Mouse (Mus musculus) embryonic facial prominence, embryonic 10.5 days (tissue): ENCODE data around the gene Ptgs1. TPM values are rescaled to one million over a fixed set of nuclear protein-coding genes. Genes with fewer than 3 reads are reported as not detected.
"Not testable (repeated sequence)": the region's sequence is repeated elsewhere in the genome, so short reads cannot be mapped to it uniquely, and the experiment has no call there.

ENCODE experiments used
- DNase-seq: peaks from one replicate; pipeline ENCODE4 v3.0.0-alpha.2; 2017; ENCODE audit warnings: low spot score
- H3K27ac ChIP-seq: fragments of 300-500 bp; sonication (generic); replicated peaks from 2 replicates; pipeline ENCODE4 v1.5.1; 2016; ENCODE audit warnings: mild to moderate bottlenecking
- H3K27me3 ChIP-seq: fragments of 300-500 bp; sonication (generic); replicated peaks from 2 replicates; pipeline ENCODE4 v1.6.1; 2016; ENCODE audit warnings: low read depth, mild to moderate bottlenecking; ENCODE audit not compliant: poor library complexity, severe bottlenecking
- H3K36me3 ChIP-seq: fragments of 300-500 bp; sonication (generic); replicated peaks from 2 replicates; pipeline ENCODE4 v1.6.1; 2016; ENCODE audit warnings: mild to moderate bottlenecking, moderate library complexity
- H3K4me1 ChIP-seq: fragments of 300-500 bp; sonication (generic); 2 replicates; pipeline ENCODE4 v1.6.1; 2016
- H3K4me3 ChIP-seq: fragments of 300-500 bp; sonication (generic); 2 replicates; pipeline ENCODE4 v1.5.1; 2016; ENCODE audit warnings: mild to moderate bottlenecking, moderate library complexity
- H3K9me3 ChIP-seq: fragments of 300-500 bp; sonication (generic); 2 replicates; pipeline ENCODE4 v1.6.1; 2016; ENCODE audit warnings: mild to moderate bottlenecking
- WGBS: fragments of 180-500 bp; shearing (Covaris S2); methylation state at CpG from one replicate; pipeline ENCODE4 v1.1.7; 2016; 5-methylcytosine and 5-hydroxymethylcytosine counted together
- polyA plus RNA-seq: library from polyadenylated mRNA; unstranded; fragments of >200 nt; fragmentation: Nextera tagmentation; extraction: Ambion mirVana; gene quantifications from 2 replicates; pipeline ENCODE4 v1.2.1, GENCODE M21; 2016

Gene Ptgs1
- polyA plus RNA-seq, result 3.2 and 4.8 TPM in 2 replicates

DNA sequence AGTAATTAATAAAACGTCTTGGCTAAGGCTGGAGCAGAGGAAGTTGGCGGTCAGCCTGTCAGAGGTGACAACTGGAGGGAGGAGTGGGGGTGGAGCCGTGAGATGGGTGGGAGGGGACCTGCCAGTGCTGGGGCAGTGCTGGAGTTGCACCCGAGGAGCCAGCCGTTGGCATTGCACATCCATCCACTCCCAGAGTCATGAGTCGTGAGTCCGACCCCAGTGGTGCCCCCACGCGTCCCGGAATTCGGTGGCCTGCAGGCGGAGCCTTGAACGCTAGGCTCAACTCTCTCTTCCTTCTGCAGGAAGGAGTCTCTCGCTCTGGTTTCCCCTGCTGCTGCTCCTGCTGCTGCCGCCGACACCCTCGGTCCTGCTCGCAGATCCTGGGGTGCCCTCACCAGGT is at the start of gene Ptgs1:
TSS of gene Ptgs1 (plus strand) at position 61 of the 400 bp plus-strand sequence.
- H3K36me3 ChIP-seq, result no peaks in the 10 kb centered on the region
- H3K27ac ChIP-seq, result peak within 1 kb of the TSS; percentile 24; the same call in 1 of the 2 replicates
- peaks cover 17% of the 10 kb centered on the region for H3K4me1 ChIP-seq
- peaks cover 43% of the 10 kb centered on the region for H3K27me3 ChIP-seq
- 2% methylated on average over 18 of the region's 18 CpGs for WGBS
- no peaks in the 10 kb centered on the region for H3K9me3 ChIP-seq
- peak within 1 kb of the TSS; percentile 60 for H3K4me3 ChIP-seq
- DNase-seq, result peak; percentile 41

GRCm38 (mm10) chr2:36181587-36182368 is 48.4 kb upstream of the Ptgs1 start:
- H3K27ac ChIP-seq, DNase-seq, H3K27me3 ChIP-seq, H3K4me1 ChIP-seq, H3K9me3 ChIP-seq, H3K4me3 ChIP-seq: not testable (repeated sequence)
- WGBS, result 89% methylated on average over 4 of the region's 4 CpGs
- H3K36me3 ChIP-seq, result peaks cover 24% of the 10 kb centered on the region

DNA sequence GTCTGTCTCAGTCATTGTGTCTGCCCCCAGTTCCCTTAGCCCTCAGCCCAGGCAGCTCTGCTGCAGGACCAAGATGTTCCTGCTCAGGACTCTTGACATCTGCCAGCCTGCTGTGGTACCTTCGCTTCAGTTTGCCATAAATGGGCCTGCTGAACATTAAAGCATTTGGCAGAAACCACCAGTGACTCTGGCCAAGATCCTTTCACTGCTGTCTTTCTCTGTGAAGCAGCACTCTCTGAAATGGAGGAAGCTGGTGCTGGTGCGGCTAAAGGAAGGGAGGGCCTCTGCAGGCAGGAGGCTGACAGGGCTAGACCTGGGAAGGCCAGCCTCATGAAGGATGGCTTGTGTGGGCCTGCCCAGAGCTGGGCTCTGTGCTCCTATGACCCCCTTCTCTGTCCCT is 46.9 kb upstream of the Ptgs1 start:
- no peak for DNase-seq
- no peak overlapping the region for H3K4me3 ChIP-seq
- H3K9me3 ChIP-seq, result no peaks in the 10 kb centered on the region
- no peaks in the 10 kb centered on the region for H3K27me3 ChIP-seq
- peaks cover 13% of the 10 kb centered on the region; the same call in 1 of the 2 replicates for H3K36me3 ChIP-seq
- H3K27ac ChIP-seq, result no peak overlapping the region; the same call in 1 of the 2 replicates
- peaks cover 7% of the 10 kb centered on the region for H3K4me1 ChIP-seq
- WGBS, result 68% methylated on average over 2 of the region's 2 CpGs

GRCm38 (mm10) chr2:36184192-36184591 is 46.0 kb upstream of the Ptgs1 start:
- no peak overlapping the region for H3K4me3 ChIP-seq
- no peaks in the 10 kb centered on the region for H3K27me3 ChIP-seq
- H3K9me3 ChIP-seq, result no peaks in the 10 kb centered on the region
- DNase-seq, result no peak
- peaks cover 10% of the 10 kb centered on the region; the same call in 1 of the 2 replicates for H3K36me3 ChIP-seq
- WGBS, result 96% methylated on average over 2 of the region's 2 CpGs
- H3K27ac ChIP-seq, result no peak overlapping the region
- peaks cover 7% of the 10 kb centered on the region for H3K4me1 ChIP-seq

- H3K4me3 ChIP-seq, result no peak overlapping the region
- H3K27me3 ChIP-seq, result no peaks in the 10 kb centered on the region
- H3K36me3 ChIP-seq, result peaks cover 4% of the 10 kb centered on the region; the same call in 1 of the 2 replicates
- peaks cover under 1% of the 10 kb centered on the region for H3K4me1 ChIP-seq
- WGBS, result 89% methylated on average over 6 of the region's 6 CpGs
- no peak for DNase-seq
- H3K9me3 ChIP-seq, result no peaks in the 10 kb centered on the region
- 0 out of 2 replicates have a peak overlapping the region, but pooled peaks have one; percentile 3 for H3K27ac ChIP-seq
These were observed 45.4 kb upstream of the Ptgs1 start for GRCm38 (mm10) chr2:36184876-36185275.

DNA sequence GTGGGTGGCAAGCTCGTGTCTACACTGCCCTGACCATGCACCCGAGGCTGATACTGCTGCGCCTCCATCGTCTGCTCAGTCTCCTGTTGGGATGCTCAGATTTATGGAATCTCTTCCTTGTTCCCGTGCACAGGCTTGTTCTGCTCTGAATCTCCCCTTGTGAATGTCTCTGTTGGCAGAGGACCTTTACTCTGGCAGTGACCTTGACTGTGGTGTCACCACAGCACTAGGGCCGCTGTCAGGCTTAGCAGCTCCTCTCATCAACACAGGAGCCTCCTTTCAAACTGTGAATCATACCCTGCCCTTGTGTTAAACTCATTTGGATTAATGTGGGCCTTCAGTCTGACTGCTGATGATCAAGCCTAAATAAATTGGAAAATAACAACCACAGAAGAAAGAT is 41.0 kb upstream of the Ptgs1 start:
- H3K36me3 ChIP-seq, H3K27ac ChIP-seq, H3K9me3 ChIP-seq, H3K4me3 ChIP-seq, H3K27me3 ChIP-seq, DNase-seq: not testable (repeated sequence)
- H3K4me1 ChIP-seq, result peaks cover 13% of the 10 kb centered on the region
- 90% methylated on average over 6 of the region's 6 CpGs for WGBS

DNA sequence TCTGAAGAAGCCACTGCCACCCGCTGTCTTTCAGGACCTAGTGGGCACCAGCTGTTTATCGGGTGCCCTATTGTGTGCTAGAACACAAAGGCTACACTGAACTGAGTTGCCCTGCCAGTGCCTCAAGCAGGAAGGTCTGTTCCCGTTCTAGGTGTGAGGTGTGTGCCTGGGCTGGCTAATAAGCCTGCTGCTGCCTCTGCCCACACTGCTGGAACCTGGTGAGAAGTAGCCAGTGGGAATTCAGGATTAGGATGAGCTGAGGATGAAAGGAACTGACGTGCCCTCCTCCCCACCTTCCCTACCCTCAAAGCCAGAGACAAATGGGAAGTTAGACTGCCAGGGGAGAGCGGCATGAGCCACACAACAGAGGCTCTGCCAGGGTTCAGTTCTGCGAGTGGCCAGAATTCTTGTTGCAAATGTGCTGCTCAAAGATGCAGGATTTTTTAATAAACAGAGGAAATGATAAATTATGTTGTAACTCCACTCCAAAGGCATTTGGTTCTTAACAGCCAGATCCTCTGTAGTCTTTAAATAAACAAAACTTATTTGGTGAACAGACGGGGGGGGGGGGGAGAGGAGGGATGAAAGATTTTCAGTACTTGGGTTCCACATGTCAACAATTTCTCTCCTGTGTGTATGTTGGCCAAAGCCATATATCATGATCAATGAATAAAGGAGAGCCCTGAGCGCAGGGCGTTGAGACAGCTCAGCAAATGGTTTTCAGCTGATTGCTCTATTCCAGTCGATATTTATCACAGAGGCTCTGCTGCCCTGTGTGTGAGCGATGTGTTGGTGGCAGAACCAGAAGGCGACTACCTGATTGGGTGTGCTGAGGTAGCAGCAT is 38.9 kb upstream of the Ptgs1 start:
- Histone ChIP-seq H3K36me3 (peaks cover 4% of the 10 kb centered on the region; the same call in 1 of the 2 replicates), H3K27me3 (peaks cover 10% of the 10 kb centered on the region), H3K9me3 (no peaks in the 10 kb centered on the region), H3K4me1 (peaks cover 13% of the 10 kb centered on the region), H3K4me3 (no peak overlapping the region), H3K27ac (peak overlapping the region; percentile 30; the same call in 1 of the 2 replicates)
- 60% methylated on average over 12 of the region's 12 CpGs for WGBS
- DNase-seq, result no peak

- no peak overlapping the region for H3K4me3 ChIP-seq
- H3K36me3 ChIP-seq, result no peaks in the 10 kb centered on the region
- no peak overlapping the region for H3K27ac ChIP-seq
- peaks cover 24% of the 10 kb centered on the region for H3K4me1 ChIP-seq
- peaks cover 67% of the 10 kb centered on the region for H3K27me3 ChIP-seq
- WGBS, result 55% methylated on average over 3 of the region's 3 CpGs
- no peak for DNase-seq
- no peaks in the 10 kb centered on the region for H3K9me3 ChIP-seq
These were observed 33.2 kb upstream of the Ptgs1 start for GRCm38 (mm10) chr2:36197021-36197420.

GRCm38 (mm10) chr2:36197919-36198881 is 32.0 kb upstream of the Ptgs1 start:
- Histone ChIP-seq H3K27me3 (peaks cover 79% of the 10 kb centered on the region), H3K36me3 (no peaks in the 10 kb centered on the region), H3K4me1 (peaks cover 36% of the 10 kb centered on the region), H3K4me3 (peak overlapping the region; percentile 39), H3K9me3 (no peaks in the 10 kb centered on the region), H3K27ac (peak overlapping the region; percentile 71)
- DNase-seq, result peak; percentile 36
- 16% methylated on average over 20 of the region's 20 CpGs for WGBS

DNA sequence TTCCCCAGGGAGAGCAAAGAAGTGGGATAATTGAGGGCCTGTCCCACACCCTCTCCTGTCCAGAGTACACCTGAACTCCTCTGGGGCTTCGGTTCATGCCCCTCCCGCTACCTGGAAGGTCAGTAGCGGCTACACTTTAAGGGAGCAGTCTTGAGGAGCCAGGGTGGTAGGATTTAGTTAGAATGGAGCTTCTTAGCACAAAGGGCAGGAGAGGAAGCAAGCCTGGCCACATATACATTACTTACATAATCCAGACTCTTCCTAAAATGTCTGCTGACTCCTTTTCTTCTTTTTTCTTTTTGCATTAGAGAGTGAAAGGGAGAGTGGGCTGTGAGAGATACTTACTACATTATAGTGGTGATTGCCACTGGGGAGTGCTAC is 31.4 kb upstream of the Ptgs1 start:
- WGBS, result 13% methylated on average over 3 of the region's 3 CpGs
- Histone ChIP-seq H3K27me3 (peaks cover 85% of the 10 kb centered on the region), H3K9me3 (no peaks in the 10 kb centered on the region), H3K4me1 (peaks cover 42% of the 10 kb centered on the region), H3K4me3 (peak overlapping the region; percentile 39), H3K36me3 (no peaks in the 10 kb centered on the region), H3K27ac (peak overlapping the region; percentile 41; the same call in 1 of the 2 replicates)
- DNase-seq, result no peak

GRCm38 (mm10) chr2:36200813-36201212 is 29.4 kb upstream of the Ptgs1 start:
- Histone ChIP-seq H3K36me3 (no peaks in the 10 kb centered on the region), H3K4me1 (peaks cover 51% of the 10 kb centered on the region), H3K27me3 (peaks cover 100% of the 10 kb centered on the region), H3K9me3 (no peaks in the 10 kb centered on the region), H3K4me3 (no peak overlapping the region), H3K27ac (no peak overlapping the region)
- DNase-seq, result no peak
- WGBS, result 93% methylated on average over 2 of the region's 2 CpGs
